Mouse (Mus musculus) forebrain, embryonic 15.5 days (tissue): ENCODE measurements around the gene Traf2. TPM values are rescaled to one million over a fixed set of nuclear protein-coding genes. Genes with fewer than 3 reads are reported as not detected.

ENCODE experiments used
- ATAC-seq: fragments of 200-750 bp; cut with Nextera tagmentation; replicated peaks from 2 replicates; pipeline ENCODE4 v1.8.0; 2017; ENCODE audit warnings: mild to moderate bottlenecking, moderate TSS enrichment, moderate library complexity
- H3K27ac ChIP-seq: fragments of 300-500 bp; sonication (generic); replicated peaks from 2 replicates; pipeline ENCODE4 v1.5.1; 2015; ENCODE audit warnings: mild to moderate bottlenecking, inconsistent platforms
- H3K27me3 ChIP-seq: fragments of 300-500 bp; sonication (generic); 2 replicates; pipeline ENCODE4 v1.6.1; 2015; ENCODE audit warnings: inconsistent platforms
- H3K36me3 ChIP-seq: fragments of 300-500 bp; sonication (generic); 2 replicates; pipeline ENCODE4 v1.6.1; 2015; ENCODE audit warnings: mild to moderate bottlenecking, inconsistent platforms
- H3K4me1 ChIP-seq: fragments of 300-500 bp; sonication (generic); 2 replicates; pipeline ENCODE4 v1.6.1; 2015; ENCODE audit warnings: inconsistent platforms
- H3K4me2 ChIP-seq: fragments of 300-500 bp; sonication (generic); replicated peaks from 2 replicates; pipeline ENCODE4 v1.6.1; 2015; ENCODE audit warnings: mild to moderate bottlenecking, inconsistent platforms
- H3K4me3 ChIP-seq: fragments of 300-500 bp; sonication (generic); 2 replicates; pipeline ENCODE4 v1.5.1; 2015; ENCODE audit warnings: mild to moderate bottlenecking, inconsistent platforms
- H3K9ac ChIP-seq: fragments of 300-500 bp; sonication (generic); replicated peaks from 2 replicates; pipeline ENCODE4 v1.6.1; 2015; ENCODE audit warnings: mild to moderate bottlenecking, inconsistent platforms
- H3K9me3 ChIP-seq: fragments of 300-500 bp; sonication (generic); 2 replicates; pipeline ENCODE4 v1.6.1; 2016; ENCODE audit warnings: inconsistent platforms
- WGBS: fragments of 180-500 bp; shearing (Covaris S2); methylation state at CpG from one replicate; pipeline ENCODE4 v1.1.7; 2015; ENCODE audit warnings: mixed read lengths; 5-methylcytosine and 5-hydroxymethylcytosine counted together
- polyA plus RNA-seq: library from polyadenylated mRNA; unstranded; fragments of >200 nt; fragmentation: Nextera tagmentation; extraction: Ambion mirVana; gene quantifications from 2 replicates; pipeline ENCODE4 v1.2.1, GENCODE M21; 2015

The Traf2 gene
- polyA plus RNA-seq, 1 experiment from 2014 or later = 28.6 TPM

- Histone ChIP-seq H3K9ac (peak overlapping the region; percentile 55), H3K27ac (peak overlapping the region; percentile 95), H3K4me2 (peak overlapping the region; percentile 81), H3K27me3 (peaks cover 36% of the 10 kb centered on the region), H3K4me1 (peaks cover 48% of the 10 kb centered on the region), H3K4me3 (peak overlapping the region; percentile 57), H3K36me3 (peaks cover 7% of the 10 kb centered on the region; the same call in 1 of the 2 replicates), H3K9me3 (no peaks in the 10 kb centered on the region)
- ATAC-seq = peak; percentile 1; the same call in 1 of the 2 replicates
- WGBS = 18% methylated on average over 11 of the region's 11 CpGs
These were observed 27.4 kb upstream of the Traf2 start for GRCm38 (mm10) chr2:25574136-25574535.

- Histone ChIP-seq H3K36me3 (peaks cover 7% of the 10 kb centered on the region; the same call in 1 of the 2 replicates), H3K4me3 (no peak overlapping the region), H3K27ac (no peak overlapping the region), H3K9ac (no peak overlapping the region), H3K4me2 (no peak overlapping the region), H3K4me1 (peaks cover 38% of the 10 kb centered on the region), H3K9me3 (no peaks in the 10 kb centered on the region), H3K27me3 (peaks cover 25% of the 10 kb centered on the region)
- no peak for ATAC-seq
- WGBS = 93% methylated on average over 2 of the region's 2 CpGs
These were observed 26.3 kb upstream of the Traf2 start for GRCm38 (mm10) chr2:25573068-25573467.

DNA sequence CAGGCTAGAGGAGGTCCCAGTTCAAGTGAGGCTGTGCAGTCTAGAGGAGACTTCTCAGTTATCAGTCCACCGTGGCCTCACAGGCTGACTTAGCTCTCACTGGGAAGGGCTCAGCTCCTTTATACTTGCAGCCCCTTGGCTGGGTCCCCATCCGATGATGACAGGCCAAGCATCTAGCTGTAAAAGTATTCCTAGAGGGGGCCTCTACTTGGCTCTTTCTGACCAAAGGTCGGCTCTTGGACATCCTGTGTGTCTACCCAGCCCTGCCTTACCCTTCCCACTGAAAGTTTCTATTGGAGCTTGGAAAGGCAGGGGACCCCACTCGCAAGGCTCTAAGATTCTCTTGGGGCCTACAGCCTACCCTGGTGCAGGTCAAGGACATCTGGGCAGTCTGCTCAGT, 24.5 kb upstream of the Traf2 start:
- WGBS = 95% methylated on average over 4 of the region's 4 CpGs

DNA sequence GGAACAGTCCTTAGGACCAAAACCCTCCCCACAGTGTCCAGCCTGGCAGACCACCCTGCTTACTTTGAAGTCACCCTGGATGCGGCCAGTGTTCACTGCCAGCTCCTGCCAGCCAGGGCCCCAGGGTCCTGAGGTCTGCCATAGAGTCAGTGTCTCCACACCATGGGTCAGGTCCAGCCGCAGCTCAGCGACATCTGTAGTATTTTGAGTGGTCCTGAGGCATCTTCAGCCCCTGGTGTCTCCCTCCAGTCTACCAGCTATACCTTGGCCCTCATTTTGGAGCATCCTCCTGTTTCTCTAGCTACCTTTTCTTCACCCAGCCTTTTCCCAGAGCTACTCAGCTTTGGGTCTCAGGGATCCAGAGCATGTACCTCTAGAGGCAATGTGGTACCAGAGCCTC, 22.6 kb upstream of the Traf2 start:
- Histone ChIP-seq H3K9ac (no peak overlapping the region), H3K4me1 (peaks cover 17% of the 10 kb centered on the region), H3K27me3 (no peaks in the 10 kb centered on the region), H3K36me3 (peaks cover 18% of the 10 kb centered on the region; the same call in 1 of the 2 replicates), H3K27ac (no peak overlapping the region), H3K4me2 (no peak overlapping the region), H3K9me3 (no peaks in the 10 kb centered on the region), H3K4me3 (no peak overlapping the region)
- WGBS = 92% methylated on average over 3 of the region's 3 CpGs
- no peak for ATAC-seq

More for the DNA sequence above, 24.5 kb upstream of the Traf2 start:
- no peak overlapping the region for H3K4me2 ChIP-seq
- H3K36me3 ChIP-seq = peaks cover 7% of the 10 kb centered on the region; the same call in 1 of the 2 replicates
- no peak overlapping the region for H3K9ac ChIP-seq
- peaks cover 26% of the 10 kb centered on the region for H3K4me1 ChIP-seq
- no peak overlapping the region for H3K27ac ChIP-seq
- no peak overlapping the region for H3K4me3 ChIP-seq
- peaks cover 7% of the 10 kb centered on the region for H3K27me3 ChIP-seq
- ATAC-seq = no peak
- H3K9me3 ChIP-seq = no peaks in the 10 kb centered on the region

- no peaks in the 10 kb centered on the region for H3K27me3 ChIP-seq
- 92% methylated on average over 6 of the region's 6 CpGs for WGBS
- ATAC-seq = no peak
These were observed 21.8 kb upstream of the Traf2 start for GRCm38 (mm10) chr2:25568473-25569019.

DNA sequence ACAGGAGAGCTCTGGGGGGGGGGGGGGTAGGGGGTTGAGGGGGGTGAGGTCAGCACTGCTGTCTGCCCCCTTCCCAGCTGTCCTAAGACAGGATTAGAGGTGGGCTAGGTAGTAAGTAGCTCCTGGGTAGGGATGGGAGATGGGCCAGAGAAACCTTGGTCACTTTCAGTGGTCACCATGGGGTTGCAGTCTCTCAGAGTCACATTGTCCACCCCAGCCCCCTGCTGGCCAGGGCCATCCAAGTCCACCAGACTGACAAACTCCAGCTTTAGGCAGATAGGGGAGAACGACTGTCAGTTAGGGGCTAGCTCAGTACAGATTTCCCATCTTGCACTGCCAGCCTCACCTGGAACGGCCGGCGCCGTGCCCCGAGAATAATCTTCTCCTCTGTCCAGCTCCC, 19.8 kb upstream of the Traf2 start:
- WGBS = 83% methylated on average over 6 of the region's 6 CpGs
- Histone ChIP-seq H3K36me3 (peaks cover 43% of the 10 kb centered on the region), H3K9ac (no peak overlapping the region), H3K9me3 (no peaks in the 10 kb centered on the region), H3K27me3 (no peaks in the 10 kb centered on the region), H3K27ac (no peak overlapping the region), H3K4me2 (no peak overlapping the region), H3K4me3 (no peak overlapping the region), H3K4me1 (no peaks in the 10 kb centered on the region)
- ATAC-seq = no peak

More at GRCm38 (mm10) chr2:25568473-25569019, 21.8 kb upstream of the Traf2 start:
- Histone ChIP-seq H3K4me2 (no peak overlapping the region), H3K27ac (no peak overlapping the region), H3K9me3 (no peaks in the 10 kb centered on the region), H3K9ac (no peak overlapping the region), H3K4me3 (no peak overlapping the region), H3K4me1 (peaks cover 9% of the 10 kb centered on the region), H3K36me3 (peaks cover 24% of the 10 kb centered on the region)

- 84% methylated on average over 8 of the region's 8 CpGs for WGBS
- Histone ChIP-seq H3K9ac (no peak overlapping the region), H3K36me3 (peaks cover 51% of the 10 kb centered on the region), H3K4me3 (no peak overlapping the region), H3K27ac (no peak overlapping the region), H3K27me3 (no peaks in the 10 kb centered on the region), H3K4me1 (no peaks in the 10 kb centered on the region), H3K9me3 (no peaks in the 10 kb centered on the region), H3K4me2 (no peak overlapping the region)
- no peak for ATAC-seq
These were observed 19.0 kb upstream of the Traf2 start for GRCm38 (mm10) chr2:25565741-25566140.

DNA sequence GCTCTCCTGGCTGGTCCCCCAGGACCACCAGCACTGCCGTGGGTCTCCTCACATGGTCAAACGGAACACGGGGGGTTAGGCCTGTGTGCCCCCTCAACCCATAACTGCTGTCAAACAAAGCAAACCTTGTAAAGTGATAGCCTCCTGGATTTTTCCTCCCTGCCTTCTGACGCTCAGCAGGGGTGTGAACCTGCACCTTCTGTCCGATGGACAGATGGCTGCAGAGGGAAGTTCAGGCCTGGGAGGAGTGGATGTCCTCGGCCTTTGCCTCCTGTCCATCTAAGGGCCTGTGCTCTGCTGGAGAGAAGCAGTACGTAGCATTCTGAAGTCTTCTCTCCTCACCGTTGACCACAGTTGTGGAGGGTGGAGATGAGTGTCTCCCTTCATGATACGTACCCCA, 15.2 kb upstream of the Traf2 start:
- no peak overlapping the region for H3K4me2 ChIP-seq
- H3K9me3 ChIP-seq = no peaks in the 10 kb centered on the region
- peaks cover 52% of the 10 kb centered on the region for H3K36me3 ChIP-seq
- H3K27me3 ChIP-seq = no peaks in the 10 kb centered on the region
- 88% methylated on average over 9 of the region's 9 CpGs for WGBS
- no peak overlapping the region for H3K4me3 ChIP-seq
- no peak overlapping the region for H3K9ac ChIP-seq
- ATAC-seq = no peak
- no peak overlapping the region for H3K27ac ChIP-seq
- H3K4me1 ChIP-seq = peaks cover 19% of the 10 kb centered on the region

DNA sequence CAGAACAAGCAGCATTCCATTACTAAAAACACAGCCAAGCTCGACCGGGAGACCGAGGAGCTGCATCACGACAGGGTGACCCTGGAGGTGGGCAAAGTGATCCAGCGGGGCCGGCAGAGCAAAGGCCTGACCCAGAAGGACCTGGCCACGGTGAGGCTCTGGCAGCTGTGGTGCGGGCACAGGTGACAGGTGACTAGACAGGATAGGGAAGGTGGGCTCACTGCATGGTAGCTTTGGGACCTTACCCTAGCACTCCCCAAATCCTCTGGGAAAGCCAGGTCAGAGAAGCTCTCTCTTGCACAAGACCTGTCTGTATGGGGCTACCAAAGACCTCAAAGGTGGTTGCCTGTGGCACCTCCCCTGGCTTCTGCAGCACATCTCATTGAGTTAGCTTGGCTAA, 13.8 kb upstream of the Traf2 start:
- H3K9ac ChIP-seq = no peak overlapping the region
- peaks cover 52% of the 10 kb centered on the region for H3K36me3 ChIP-seq
- H3K4me2 ChIP-seq = no peak overlapping the region
- peaks cover 25% of the 10 kb centered on the region for H3K4me1 ChIP-seq
- ATAC-seq = no peak
- H3K27ac ChIP-seq = no peak overlapping the region
- 92% methylated on average over 8 of the region's 8 CpGs for WGBS
- H3K9me3 ChIP-seq = no peaks in the 10 kb centered on the region
- H3K27me3 ChIP-seq = no peaks in the 10 kb centered on the region
- no peak overlapping the region for H3K4me3 ChIP-seq

- no peaks in the 10 kb centered on the region for H3K27me3 ChIP-seq
- no peaks in the 10 kb centered on the region for H3K9me3 ChIP-seq
- H3K4me2 ChIP-seq = peak overlapping the region; percentile 89
- 63% methylated on average over 6 of the region's 6 CpGs for WGBS
- H3K4me3 ChIP-seq = peak overlapping the region; percentile 68
- H3K4me1 ChIP-seq = peaks cover 25% of the 10 kb centered on the region
- peaks cover 37% of the 10 kb centered on the region for H3K36me3 ChIP-seq
- ATAC-seq = no peak
- H3K27ac ChIP-seq = no peak overlapping the region
- peak overlapping the region; percentile 81 for H3K9ac ChIP-seq
These were observed 12.0 kb upstream of the Traf2 start for GRCm38 (mm10) chr2:25558774-25559173.

- Histone ChIP-seq H3K36me3 (peaks cover 30% of the 10 kb centered on the region), H3K4me3 (peak overlapping the region; percentile 68), H3K9ac (peak overlapping the region; percentile 81), H3K9me3 (no peaks in the 10 kb centered on the region), H3K27me3 (no peaks in the 10 kb centered on the region), H3K4me1 (peaks cover 25% of the 10 kb centered on the region), H3K27ac (peak overlapping the region; percentile 47), H3K4me2 (peak overlapping the region; percentile 89)
- no peak; the same call in 1 of the 2 replicates for ATAC-seq
- 0% methylated on average over 24 of the region's 24 CpGs for WGBS
These were observed 11.2 kb upstream of the Traf2 start for GRCm38 (mm10) chr2:25557964-25558360.

GRCm38 (mm10) chr2:25557221-25557963, 10.7 kb upstream of the Traf2 start, which contains the start of gene Edf1:
Edf1 (plus strand) TSS chr2:25557847.
- peak; percentile 99 for ATAC-seq
- no peaks in the 10 kb centered on the region for H3K9me3 ChIP-seq
- peak within 1 kb of the TSS; percentile 76 for H3K27ac ChIP-seq
- peak within 1 kb of the TSS; percentile 81 for H3K9ac ChIP-seq
- peaks cover 24% of the 10 kb centered on the region for H3K36me3 ChIP-seq
- peak within 1 kb of the TSS; percentile 93 for H3K4me2 ChIP-seq
- WGBS = under 1% methylated on average over 61 of the region's 61 CpGs
- peaks cover 25% of the 10 kb centered on the region for H3K4me1 ChIP-seq
- H3K4me3 ChIP-seq = peak within 1 kb of the TSS; percentile 68
- H3K27me3 ChIP-seq = no peaks in the 10 kb centered on the region
